Comparison of ENCODE assay signal across 9 mouse cellular contexts in genomic region chr8:118284112-118285029, GRCm38 (mm10). TPM values are rescaled to one million over a fixed set of nuclear protein-coding genes. Genes with fewer than 3 reads are reported as not detected.
DNase-seq lines count a peak whose midpoint lies in the region; ATAC-seq and TF ChIP-seq lines count a peak whose summit lies in the region.
"Had no signal": no experiment of that assay in that cellular context is flagged by ENCODE, and none has a peak within 500 bp of the region (broad histone marks: within the 10 kb centered on the region; RNA-seq: fewer than 3 reads in every experiment).

No protein-coding gene starts in this region.

- 1% methylated on average over 46 of the region's 46 CpGs for WGBS in lung, embryonic 15.5 days
- WGBS in hindbrain, embryonic 16.5 days: under 1% methylated on average over 37 of the region's 46 CpGs
- WGBS in liver, embryonic 16.5 days (ENCODE audit: insufficient replicate concordance): 3% methylated on average over 44 of the region's 46 CpGs

- H3K4me3 ChIP-seq in lung, embryonic 15.5 days: peak overlapping the region; percentile 44
- peak overlapping the region; percentile 73 for H3K4me3 ChIP-seq in gastrocnemius, adult 2 months
- H3K4me3 ChIP-seq in hindbrain, embryonic 16.5 days (ENCODE audit: low read length): peak overlapping the region; percentile 51
- H3K4me3 ChIP-seq in liver, embryonic 16.5 days (ENCODE audit: low read depth, low read length): no peak overlapping the region

- peak overlapping the region; percentile 34; the same call in 1 of the 2 replicates for H3K9ac ChIP-seq in lung, embryonic 15.5 days
- H3K9ac ChIP-seq in hindbrain, embryonic 16.5 days (ENCODE audit: low read depth, low read length): peak overlapping the region; percentile 80
- no peak overlapping the region for H3K9ac ChIP-seq in liver, embryonic 16.5 days (ENCODE audit: low read depth, low read length)

- peaks cover 17% of the 10 kb centered on the region for H3K4me1 ChIP-seq in lung, embryonic 15.5 days
- H3K4me1 ChIP-seq in hindbrain, embryonic 16.5 days (ENCODE audit: control insufficient read depth, insufficient read depth, low read depth, low read length): peaks cover 27% of the 10 kb centered on the region
- no peaks in the 10 kb centered on the region for H3K4me1 ChIP-seq in liver, embryonic 16.5 days (ENCODE audit: control insufficient read depth, low read depth, low read length)

- H3K27ac ChIP-seq in lung, embryonic 15.5 days: no peak overlapping the region
- H3K27ac ChIP-seq in gastrocnemius, adult 2 months: peak overlapping the region; percentile 97
- peak overlapping the region; percentile 64 for H3K27ac ChIP-seq in hindbrain, embryonic 16.5 days (ENCODE audit: low read depth, low read length)
- H3K27ac ChIP-seq in liver, embryonic 16.5 days (ENCODE audit: low read length): no peak overlapping the region
- H3K27ac ChIP-seq: macrophage had no signal

- peaks cover 49% of the 10 kb centered on the region for H3K27me3 ChIP-seq in lung, embryonic 15.5 days
- H3K27me3 ChIP-seq in hindbrain, embryonic 16.5 days (replicated peaks; ENCODE audit: control insufficient read depth, insufficient read depth, low read length): no peaks in the 10 kb centered on the region
- peaks cover 33% of the 10 kb centered on the region for H3K27me3 ChIP-seq in liver, embryonic 16.5 days (ENCODE audit: control insufficient read depth, insufficient read depth, low read depth, low read length)

- no peaks in the 10 kb centered on the region for H3K36me3 ChIP-seq in lung, embryonic 15.5 days
- H3K36me3 ChIP-seq in hindbrain, embryonic 16.5 days (ENCODE audit: control insufficient read depth, insufficient read depth, low read length): no peaks in the 10 kb centered on the region
- no peaks in the 10 kb centered on the region for H3K36me3 ChIP-seq in liver, embryonic 16.5 days (ENCODE audit: control insufficient read depth, insufficient read depth)

- no peak for DNase-seq in lung, postnatal 36 days
- peak; percentile 21 for DNase-seq in cerebellum, adult 9-11 months
- peak; percentile 88 for DNase-seq in gastrocnemius, adult 2 months
- peak; percentile 31 for DNase-seq in right cerebral cortex, postnatal 14 days
- DNase-seq in thymus, postnatal 10 days (ENCODE audit: low spot score in 2 of 2): no peak

- TF ChIP-seq CTCF in gastrocnemius, adult 2 months (IDR thresholded peaks at IDR 0.05): no peak

- ATAC-seq in lung, embryonic 15.5 days (ENCODE audit: borderline replicate concordance, extremely low read depth, low FRiP score, low TSS enrichment): no peak; the same call in 1 of the 2 replicates
- peak; percentile 72 for ATAC-seq in hindbrain, embryonic 16.5 days
- ATAC-seq in liver, embryonic 16.5 days (ENCODE audit: low read depth): no peak

- intact Hi-C loops in gastrocnemius, adult 2 months (cut with DNase I): loop anchor here (5.0 to 10.0 kb wide), 6 partner anchors 90 to 1108 kb away; partner anchors contain the start of gene Mlycd

- H3K9me3 ChIP-seq in lung, embryonic 15.5 days: no peaks in the 10 kb centered on the region
- H3K9me3 ChIP-seq in hindbrain, embryonic 16.5 days (ENCODE audit: control insufficient read depth, low read length): no peaks in the 10 kb centered on the region
- H3K9me3 ChIP-seq in liver, embryonic 16.5 days (replicated peaks; ENCODE audit: control insufficient read depth, low read length): no peaks in the 10 kb centered on the region

- peak overlapping the region; percentile 87 for H3K4me2 ChIP-seq in lung, embryonic 15.5 days
- peak overlapping the region; percentile 65 for H3K4me2 ChIP-seq in hindbrain, embryonic 16.5 days (ENCODE audit: low read length)
- peak overlapping the region; percentile 9; the same call in 1 of the 2 replicates for H3K4me2 ChIP-seq in liver, embryonic 16.5 days (ENCODE audit: low read depth, low read length)

RNA-seq across cellular contexts. Expression of gene Cdh13, which starts 0.8 kb away (rescaled TPM):
- polyA plus RNA-seq in lung, embryonic 15.5 days (2015; fragmentation: Nextera tagmentation; extraction: Ambion mirVana): 2.9 and 3.5 TPM in 2 replicates
- total RNA-seq in gastrocnemius, adult 2 months (2021): 100 to 1,000 TPM in 1 of 2 experiments, 10 to 100 TPM in 1; 88.3 to 104 TPM
- polyA plus RNA-seq in hindbrain, embryonic 16.5 days (2015; fragmentation: Nextera tagmentation; extraction: Ambion mirVana): 120 and 123 TPM in 2 replicates
- 0.58 and 1.0 TPM in 2 replicates for polyA plus RNA-seq in liver, embryonic 16.5 days (2015; fragmentation: Nextera tagmentation; extraction: Ambion mirVana)
- polyA plus RNA-seq: macrophage had no signal

Comparison
In these comparisons a context has a peak if more than half of its experiments do, and no peak if none do; other contexts are left out.
1. H3K27ac ChIP-seq: peak in gastrocnemius, adult 2 months (single experiment) and hindbrain, embryonic 16.5 days (single experiment); none in lung, embryonic 15.5 days (single experiment) and liver, embryonic 16.5 days (single experiment).
2. H3K4me2 ChIP-seq: peak in every context shown above with its lines; median percentile 87 in lung, embryonic 15.5 days; 65 in hindbrain, embryonic 16.5 days; 9 in liver, embryonic 16.5 days.
3. DNase-seq: peak in cerebellum, adult 9-11 months (single experiment), gastrocnemius, adult 2 months (single experiment) and right cerebral cortex, postnatal 14 days (single experiment); none in lung, postnatal 36 days (single experiment) and thymus, postnatal 10 days (0 of 2).
4. RNA of gene Cdh13, which starts 0.8 kb away (polyA plus RNA-seq): 120 to 123 TPM in hindbrain, embryonic 16.5 days; 2.9 to 3.5 TPM in lung, embryonic 15.5 days and 0.58 to 1.0 TPM in liver, embryonic 16.5 days; every median in the first group is over 10 times any median in the second.